Mouse (Mus musculus): ENCODE measurements around the gene Cers6. TPM values are rescaled to one million over a fixed set of nuclear protein-coding genes. Genes with fewer than 3 reads are reported as not detected.

Gene Cers6
- polyA plus RNA-seq, 1 experiment from 2014 or later = 18.9 TPM

- 70% methylated on average over 2 of the region's 2 CpGs for WGBS
- ATAC-seq (ENCODE audit: extremely low read depth, insufficient number of reproducible peaks, low FRiP score, low TSS enrichment) = no peak
Observed at GRCm38 (mm10) chr2:68901708-68902107, 40.5 kb downstream of the Cers6 start.

DNA sequence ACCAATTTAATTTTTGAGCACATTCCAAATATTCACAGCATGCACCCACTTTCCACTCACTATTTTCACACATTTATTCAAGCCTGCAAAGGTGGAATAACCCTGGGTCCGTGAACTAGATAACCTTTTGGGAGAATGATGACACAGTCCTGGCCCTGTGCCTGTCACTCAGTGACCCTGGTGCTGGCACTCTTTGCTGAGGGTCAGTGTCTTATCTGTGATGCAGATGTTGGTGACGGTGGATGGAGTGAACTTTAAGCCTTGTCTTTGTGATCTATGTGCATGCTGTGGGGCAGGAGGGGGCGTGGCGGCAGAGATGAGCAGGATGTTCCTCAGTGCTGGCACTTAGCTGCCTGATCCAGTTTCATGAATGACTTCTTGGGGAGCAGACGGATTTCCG, 41.3 kb downstream of the Cers6 start:
- H3K4me2 ChIP-seq = no peak overlapping the region
- no peak overlapping the region for H3K9ac ChIP-seq
- H3K4me3 ChIP-seq = no peak overlapping the region
- 70% methylated on average over 6 of the region's 6 CpGs for WGBS
- no peaks in the 10 kb centered on the region for H3K36me3 ChIP-seq
- H3K27me3 ChIP-seq (replicated peaks) = no peaks in the 10 kb centered on the region
- H3K9me3 ChIP-seq = no peaks in the 10 kb centered on the region
- no peak overlapping the region for H3K27ac ChIP-seq (replicated peaks)
- peaks cover 28% of the 10 kb centered on the region for H3K4me1 ChIP-seq
- no peak for ATAC-seq (ENCODE audit: extremely low read depth, insufficient number of reproducible peaks, low FRiP score, low TSS enrichment)

More at GRCm38 (mm10) chr2:68901708-68902107, 40.5 kb downstream of the Cers6 start:
- Histone ChIP-seq H3K4me3 (no peak overlapping the region), H3K4me2 (no peak overlapping the region), H3K4me1 (peaks cover 27% of the 10 kb centered on the region), H3K27ac (replicated peaks) (no peak overlapping the region), H3K9me3 (no peaks in the 10 kb centered on the region), H3K27me3 (replicated peaks) (no peaks in the 10 kb centered on the region), H3K9ac (no peak overlapping the region), H3K36me3 (no peaks in the 10 kb centered on the region)

- Histone ChIP-seq H3K9ac (no peak overlapping the region), H3K4me1 (peaks cover 34% of the 10 kb centered on the region), H3K27ac (replicated peaks) (no peak overlapping the region), H3K4me3 (no peak overlapping the region), H3K27me3 (replicated peaks) (no peaks in the 10 kb centered on the region), H3K4me2 (no peak overlapping the region), H3K36me3 (no peaks in the 10 kb centered on the region), H3K9me3 (no peaks in the 10 kb centered on the region)
- no peak for ATAC-seq (ENCODE audit: extremely low read depth, insufficient number of reproducible peaks, low FRiP score, low TSS enrichment)
- WGBS = 78% methylated on average over 3 of the region's 3 CpGs
Observed at GRCm38 (mm10) chr2:68906921-68907320, 45.7 kb downstream of the Cers6 start.

DNA sequence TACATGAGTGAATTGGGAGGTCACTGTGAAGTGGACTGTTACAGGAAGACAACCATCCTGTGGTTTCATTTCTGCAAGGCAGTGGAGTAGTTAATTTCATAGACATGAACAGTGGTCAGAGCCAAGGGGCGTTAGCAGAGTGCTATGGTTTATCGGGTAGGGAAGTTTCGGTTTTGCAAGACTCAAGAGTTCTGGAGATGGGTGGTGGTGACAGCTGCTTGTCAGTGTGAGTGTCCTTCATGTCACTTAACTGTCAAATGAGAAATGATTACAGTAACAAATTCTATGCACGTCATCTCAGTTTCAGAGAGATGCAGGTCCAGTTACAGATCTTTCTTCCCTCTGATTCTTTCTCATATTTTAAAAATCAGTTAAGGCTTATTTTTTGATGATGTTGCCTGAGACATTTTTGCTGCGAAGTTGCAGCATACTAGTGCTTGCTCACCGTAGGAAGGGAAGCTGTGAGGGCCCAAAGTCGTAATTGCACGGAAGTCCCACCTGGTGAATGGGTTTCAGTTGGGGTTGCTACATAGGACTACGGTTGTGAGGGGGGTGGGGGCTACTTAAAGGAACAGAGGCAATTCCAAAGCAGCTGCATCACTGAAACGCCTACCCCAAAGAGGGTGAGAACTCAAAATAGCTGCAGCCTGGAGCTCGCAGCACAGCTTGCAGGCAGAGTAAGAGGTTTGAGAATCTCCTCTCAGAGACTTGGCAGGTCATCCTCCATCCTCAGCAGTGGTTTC, 46.7 kb downstream of the Cers6 start:
- Histone ChIP-seq H3K4me3 (peak overlapping the region; percentile 36), H3K9me3 (no peaks in the 10 kb centered on the region)
- 35% methylated on average over 11 of the region's 11 CpGs for WGBS

GRCm38 (mm10) chr2:68910727-68911126, 49.5 kb downstream of the Cers6 start:
- Histone ChIP-seq H3K27ac (replicated peaks) (no peak overlapping the region), H3K27me3 (replicated peaks) (no peaks in the 10 kb centered on the region)

More for the DNA sequence above, 46.7 kb downstream of the Cers6 start:
- Histone ChIP-seq H3K36me3 (no peaks in the 10 kb centered on the region), H3K4me1 (peaks cover 38% of the 10 kb centered on the region), H3K27me3 (replicated peaks) (no peaks in the 10 kb centered on the region), H3K4me2 (peak overlapping the region; percentile 62), H3K27ac (replicated peaks) (no peak overlapping the region; the same call in 1 of the 2 replicates), H3K9ac (0 out of 2 replicates have a peak overlapping the region, but pooled peaks have one; percentile 50)
- ATAC-seq (ENCODE audit: extremely low read depth, insufficient number of reproducible peaks, low FRiP score, low TSS enrichment) = no peak

DNA sequence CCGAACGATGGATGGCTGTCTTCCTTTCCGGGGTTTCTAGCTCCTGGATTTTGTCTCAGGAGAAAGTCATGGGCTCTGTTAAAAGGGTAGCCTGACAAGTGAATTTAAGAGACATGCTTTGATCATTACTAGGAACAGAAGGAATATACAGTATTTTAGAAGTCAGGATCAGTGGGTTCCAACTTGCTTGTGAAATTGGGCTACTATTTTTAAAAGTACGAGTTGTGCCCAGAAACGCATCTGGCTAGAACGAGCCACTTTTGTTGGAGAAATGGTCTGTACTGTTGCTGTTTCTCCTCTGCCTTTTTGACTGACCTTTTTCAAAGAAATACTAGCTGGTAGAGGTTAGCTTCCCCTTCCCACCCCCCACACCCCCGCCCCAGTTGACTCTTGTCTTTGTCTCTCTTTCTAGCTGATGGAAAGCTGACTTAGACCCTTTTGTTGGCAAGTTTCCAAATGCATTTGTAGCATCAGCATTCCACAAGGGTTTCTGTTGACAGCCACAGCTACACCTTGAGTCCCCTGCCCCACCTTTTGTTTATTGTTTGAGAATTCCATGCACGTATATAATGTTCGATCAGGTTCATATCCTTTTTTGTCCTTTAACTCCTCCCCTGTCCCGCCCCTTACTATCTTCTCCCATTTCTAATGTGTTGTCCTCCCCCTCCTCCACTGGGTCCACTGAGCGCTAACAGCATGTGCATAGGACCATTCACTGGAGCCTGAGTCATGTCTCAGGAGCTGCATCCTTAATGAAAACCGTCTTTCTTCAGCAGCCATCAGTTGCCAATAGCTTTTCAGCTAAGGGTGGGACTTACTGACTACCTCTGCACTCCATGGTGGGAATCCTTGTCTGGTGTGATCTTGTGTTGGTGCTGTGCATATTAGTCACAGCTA, 50.6 kb downstream of the Cers6 start:
- Histone ChIP-seq H3K4me2 (no peak overlapping the region), H3K27me3 (replicated peaks) (no peaks in the 10 kb centered on the region), H3K9ac (no peak overlapping the region), H3K4me1 (peaks cover 48% of the 10 kb centered on the region), H3K4me3 (no peak overlapping the region), H3K36me3 (no peaks in the 10 kb centered on the region), H3K27ac (replicated peaks) (no peak overlapping the region), H3K9me3 (no peaks in the 10 kb centered on the region)
- no peak for ATAC-seq (ENCODE audit: extremely low read depth, insufficient number of reproducible peaks, low FRiP score, low TSS enrichment)
- WGBS = 72% methylated on average over 12 of the region's 12 CpGs

More at GRCm38 (mm10) chr2:68910727-68911126, 49.5 kb downstream of the Cers6 start:
- Histone ChIP-seq H3K9me3 (no peaks in the 10 kb centered on the region), H3K36me3 (no peaks in the 10 kb centered on the region), H3K4me2 (no peak overlapping the region), H3K4me3 (no peak overlapping the region), H3K9ac (no peak overlapping the region), H3K4me1 (peaks cover 40% of the 10 kb centered on the region)
- WGBS = 64% methylated on average over 7 of the region's 7 CpGs
- ATAC-seq (ENCODE audit: extremely low read depth, insufficient number of reproducible peaks, low FRiP score, low TSS enrichment) = no peak

DNA sequence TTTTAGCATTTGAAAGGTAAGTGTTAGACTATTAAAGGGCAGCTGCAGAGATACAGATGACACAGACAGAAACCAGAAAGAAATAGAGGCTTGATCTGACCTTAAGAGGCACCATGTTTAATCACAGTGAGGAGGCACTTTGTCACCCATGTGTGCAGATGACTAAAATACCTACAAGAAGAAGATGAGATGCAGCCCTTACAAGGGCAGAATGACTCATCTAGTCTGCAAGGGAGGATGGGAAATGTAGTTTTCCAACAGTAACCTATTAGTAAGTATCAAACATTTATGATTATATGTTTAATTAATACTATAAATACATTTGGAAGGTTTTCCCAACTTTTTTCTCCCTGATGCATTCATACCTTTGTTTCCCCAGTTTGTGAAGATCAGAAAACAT, 54.5 kb downstream of the Cers6 start:
- peaks cover 30% of the 10 kb centered on the region for H3K4me1 ChIP-seq
- no peaks in the 10 kb centered on the region for H3K9me3 ChIP-seq
- no peak overlapping the region for H3K4me2 ChIP-seq
- no peak for ATAC-seq (ENCODE audit: extremely low read depth, insufficient number of reproducible peaks, low FRiP score, low TSS enrichment)
- no peak overlapping the region for H3K27ac ChIP-seq (replicated peaks)
- no peaks in the 10 kb centered on the region for H3K36me3 ChIP-seq
- H3K9ac ChIP-seq = no peak overlapping the region
- no peak overlapping the region for H3K4me3 ChIP-seq
- H3K27me3 ChIP-seq (replicated peaks) = no peaks in the 10 kb centered on the region

DNA sequence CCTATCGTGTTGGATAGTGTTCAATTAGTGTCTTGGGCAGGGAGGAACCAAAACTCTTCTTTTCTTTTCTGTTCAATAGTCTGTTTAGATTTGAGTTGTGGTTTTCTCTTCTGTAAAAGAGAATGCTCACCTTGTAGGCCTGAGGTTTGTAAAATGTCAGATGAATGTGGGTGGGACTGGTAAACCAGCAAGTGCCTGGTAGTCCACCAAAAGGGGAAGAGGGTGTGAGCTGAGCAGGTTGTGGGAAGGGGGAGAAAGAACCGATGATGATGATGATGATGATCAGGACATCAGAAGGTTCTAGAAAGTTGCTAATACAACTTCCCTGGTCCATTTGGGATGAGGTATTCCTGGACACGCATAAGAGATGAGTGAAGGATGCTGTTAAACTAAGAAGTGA, 55.1 kb downstream of the Cers6 start:
- Histone ChIP-seq H3K27me3 (replicated peaks) (no peaks in the 10 kb centered on the region), H3K4me2 (no peak overlapping the region), H3K9ac (no peak overlapping the region), H3K4me1 (peaks cover 28% of the 10 kb centered on the region), H3K4me3 (no peak overlapping the region), H3K27ac (replicated peaks) (no peak overlapping the region), H3K9me3 (no peaks in the 10 kb centered on the region), H3K36me3 (no peaks in the 10 kb centered on the region)
- ATAC-seq (ENCODE audit: extremely low read depth, insufficient number of reproducible peaks, low FRiP score, low TSS enrichment) = no peak
- 78% methylated on average over 3 of the region's 3 CpGs for WGBS

DNA sequence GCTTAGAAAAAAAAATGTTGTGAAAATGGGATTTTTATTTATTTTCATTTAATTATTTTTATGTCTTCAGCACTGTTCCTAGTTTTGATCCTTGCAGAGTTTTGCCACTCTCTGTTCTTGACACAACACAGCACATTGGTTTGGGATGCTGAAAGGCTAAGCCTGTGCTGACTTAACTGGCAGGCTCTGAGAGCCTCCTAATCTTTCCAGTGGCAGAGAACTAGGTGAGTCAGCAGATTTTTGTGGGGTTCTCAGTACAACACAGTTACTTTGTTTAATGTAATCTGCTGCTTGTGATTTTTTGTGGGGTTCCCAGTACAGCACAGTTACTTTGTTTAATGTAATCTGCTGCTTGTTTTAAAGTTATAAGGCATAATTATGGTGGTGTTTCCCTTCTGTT, 55.8 kb downstream of the Cers6 start:
- H3K36me3 ChIP-seq = no peaks in the 10 kb centered on the region
- no peak for ATAC-seq (ENCODE audit: extremely low read depth, insufficient number of reproducible peaks, low FRiP score, low TSS enrichment)
- no peak overlapping the region for H3K9ac ChIP-seq

GRCm38 (mm10) chr2:68917524-68917923, 56.3 kb downstream of the Cers6 start:
- no peak for ATAC-seq (ENCODE audit: extremely low read depth, insufficient number of reproducible peaks, low FRiP score, low TSS enrichment)
- Histone ChIP-seq H3K27me3 (replicated peaks) (no peaks in the 10 kb centered on the region), H3K9me3 (no peaks in the 10 kb centered on the region), H3K27ac (replicated peaks) (no peak overlapping the region), H3K4me1 (peaks cover 18% of the 10 kb centered on the region), H3K4me2 (no peak overlapping the region), H3K4me3 (no peak overlapping the region), H3K36me3 (no peaks in the 10 kb centered on the region), H3K9ac (no peak overlapping the region)
- WGBS = 74% methylated on average over 4 of the region's 4 CpGs

More for the DNA sequence above, 55.8 kb downstream of the Cers6 start:
- peaks cover 21% of the 10 kb centered on the region for H3K4me1 ChIP-seq
- H3K9me3 ChIP-seq = no peaks in the 10 kb centered on the region
- H3K4me2 ChIP-seq = no peak overlapping the region
- H3K27ac ChIP-seq (replicated peaks) = no peak overlapping the region
- no peaks in the 10 kb centered on the region for H3K27me3 ChIP-seq (replicated peaks)
- H3K4me3 ChIP-seq = no peak overlapping the region

DNA sequence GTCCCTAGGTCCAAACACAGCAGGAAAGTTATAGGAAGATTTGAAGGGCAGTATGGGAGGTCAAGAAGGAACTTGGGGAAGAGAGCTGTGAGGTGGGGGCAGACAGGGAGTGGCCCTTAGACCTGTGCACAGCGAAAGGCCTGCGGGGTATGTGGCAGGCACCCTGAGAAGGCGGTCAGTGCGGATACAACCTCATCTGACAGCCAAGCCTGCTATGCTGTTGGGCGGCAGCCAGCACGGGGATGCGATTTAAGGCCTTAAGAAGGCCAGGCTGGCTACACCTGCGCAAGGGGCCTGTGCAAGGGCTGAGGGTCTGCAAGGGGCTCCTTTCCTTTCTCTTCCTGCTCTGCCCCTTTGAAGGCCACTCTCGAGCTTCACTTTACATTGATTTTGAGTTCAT, 63.1 kb downstream of the Cers6 start:
- no peak for ATAC-seq (ENCODE audit: extremely low read depth, insufficient number of reproducible peaks, low FRiP score, low TSS enrichment)

More for the DNA sequence above, 63.1 kb downstream of the Cers6 start:
- Histone ChIP-seq H3K9ac (no peak overlapping the region), H3K4me3 (no peak overlapping the region), H3K9me3 (no peaks in the 10 kb centered on the region), H3K4me2 (no peak overlapping the region), H3K27ac (replicated peaks) (no peak overlapping the region; the same call in 1 of the 2 replicates), H3K27me3 (replicated peaks) (no peaks in the 10 kb centered on the region), H3K4me1 (peaks cover 3% of the 10 kb centered on the region; the same call in 1 of the 2 replicates), H3K36me3 (no peaks in the 10 kb centered on the region)
- WGBS = 70% methylated on average over 9 of the region's 9 CpGs
